Mouse (Mus musculus): ENCODE measurements around the gene Mettl24.
A peak's percentile ranks its signal among the peaks of the same experiment; 100 is the strongest.
"Not testable (repeated sequence)": the region's sequence is repeated elsewhere in the genome, so short reads cannot be mapped to it uniquely, and the experiment has no call there.

Mettl24 gene

DNA sequence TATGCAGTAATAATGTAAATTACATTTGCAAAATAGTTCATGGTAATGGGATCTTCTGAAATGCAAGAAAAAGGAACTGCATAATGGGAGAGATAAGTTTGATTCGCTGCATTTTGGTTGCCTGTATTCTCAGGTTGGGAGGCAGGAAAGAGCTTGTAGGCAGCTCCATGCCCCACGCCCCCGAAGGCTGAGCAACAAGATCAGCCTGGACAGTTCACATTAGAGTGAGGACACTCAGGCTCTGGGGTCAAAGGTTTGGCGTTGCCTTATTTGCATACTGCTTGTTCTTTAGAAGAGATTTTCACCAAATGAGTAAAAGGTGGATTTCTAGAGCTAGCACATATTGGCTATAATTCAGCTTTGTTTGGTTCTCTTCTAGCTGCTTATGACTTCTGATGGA is 123.1 kb downstream of the Mettl24 start:
- no peak for DNase-seq (ENCODE audit: low spot score in 2 of 2)

DNA sequence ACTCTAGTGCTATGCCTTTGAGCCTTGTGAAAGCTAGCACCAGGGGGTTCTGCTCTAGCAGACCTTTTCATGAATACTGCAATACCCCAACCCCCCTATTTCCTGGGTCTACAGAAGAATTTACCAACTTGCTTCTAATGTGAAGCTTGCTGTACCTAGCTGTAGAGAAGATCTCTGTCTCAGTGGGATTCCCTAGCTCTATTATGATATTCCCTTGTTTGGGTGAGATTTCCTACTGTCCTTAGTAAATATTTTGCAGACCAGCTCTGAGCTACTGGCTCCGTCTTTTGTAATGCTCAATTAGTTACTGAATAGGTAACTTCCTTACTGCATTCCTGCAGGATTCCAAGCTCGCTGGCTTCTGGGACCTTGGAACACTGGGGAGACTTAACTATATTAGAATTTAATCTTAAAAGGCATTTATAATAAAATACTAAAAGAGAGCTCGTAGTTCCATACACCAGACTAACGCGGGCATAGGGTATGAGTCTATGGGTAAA is 126.4 kb downstream of the Mettl24 start:
- not testable (repeated sequence) for DNase-seq (ENCODE audit: low spot score in 2 of 2)

DNA sequence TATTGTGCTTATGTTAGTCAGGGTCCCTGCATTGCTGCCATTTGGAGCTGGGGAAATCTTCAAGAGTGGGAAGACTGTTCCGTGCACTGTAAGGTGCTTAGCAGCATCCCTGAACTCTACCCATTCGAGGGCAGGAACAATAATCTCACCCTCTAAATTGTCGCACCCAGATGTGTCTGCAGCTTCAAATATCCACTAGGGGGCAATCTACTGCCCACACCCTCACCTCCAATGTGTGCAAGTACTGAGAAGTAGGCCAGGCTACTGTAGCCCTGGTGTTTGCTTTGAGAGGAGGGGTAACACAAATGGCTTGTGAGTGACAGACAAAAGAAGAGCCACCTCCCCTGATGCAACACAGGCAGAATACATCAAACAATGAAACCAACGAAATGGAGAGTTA is 130.5 kb downstream of the Mettl24 start:
- no peak for DNase-seq (ENCODE audit: low spot score in 2 of 2)

DNA sequence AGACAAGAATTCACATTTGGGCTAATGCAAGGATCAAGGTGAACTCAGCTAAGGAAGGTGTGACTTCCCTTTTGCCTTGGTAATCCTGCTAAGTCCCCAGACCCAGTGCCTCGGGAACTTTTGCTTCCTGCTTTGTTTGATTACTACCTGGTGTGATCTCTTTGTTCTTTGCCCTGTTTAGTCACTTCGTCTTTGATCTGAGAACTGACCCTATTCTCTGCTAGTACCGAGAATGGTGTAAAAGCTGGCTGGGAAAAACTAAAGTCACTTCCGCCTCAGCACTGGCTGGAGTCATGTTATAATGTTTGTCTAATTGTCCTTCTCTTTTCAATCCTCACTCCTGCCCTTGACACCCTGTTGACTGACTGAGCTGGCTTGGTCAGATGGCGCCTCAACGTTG is 133.4 kb downstream of the Mettl24 start:
- DNase-seq (ENCODE audit: low spot score in 2 of 2), result no peak

DNA sequence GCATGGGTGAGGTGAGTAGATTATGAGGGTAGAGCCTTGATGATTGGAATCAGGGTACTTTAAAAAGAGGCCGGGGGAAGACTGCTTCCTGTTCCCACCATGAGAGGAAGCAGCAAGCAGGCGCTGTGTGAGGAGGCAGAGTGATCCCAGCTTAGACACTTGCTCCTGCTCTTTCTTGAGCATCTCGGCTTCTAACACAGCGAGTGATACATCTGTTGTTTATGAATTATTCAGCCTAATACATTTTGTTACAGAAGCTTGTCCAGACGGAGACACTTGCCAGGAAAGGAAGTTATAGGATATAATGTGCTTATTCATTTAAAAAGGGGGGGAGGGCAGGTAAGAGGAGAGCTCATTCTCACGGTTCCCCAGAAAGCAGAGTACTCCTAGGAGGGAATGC is 142.9 kb downstream of the Mettl24 start:
- DNase-seq (ENCODE audit: low spot score in 2 of 2), result no peak

DNA sequence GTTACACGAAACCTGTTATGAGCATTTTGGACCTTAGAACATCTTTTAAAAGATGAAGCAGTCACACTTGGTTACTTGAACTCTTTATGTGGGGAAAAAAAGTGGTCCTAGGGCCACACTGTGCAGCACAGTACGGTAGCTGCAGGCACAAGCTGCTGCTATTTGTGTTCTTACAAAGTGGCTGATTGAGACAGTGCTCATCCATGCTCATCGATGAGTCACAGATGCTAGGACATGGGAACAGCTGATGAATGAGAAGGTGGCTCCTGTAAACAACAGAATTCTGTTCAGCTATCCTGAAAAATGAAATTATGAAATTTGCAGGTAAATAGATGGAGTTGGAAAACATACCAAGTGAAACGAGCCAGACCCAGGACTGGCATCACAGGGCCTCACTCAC is 144.6 kb downstream of the Mettl24 start:
- no peak for DNase-seq (ENCODE audit: low spot score in 2 of 2)

DNA sequence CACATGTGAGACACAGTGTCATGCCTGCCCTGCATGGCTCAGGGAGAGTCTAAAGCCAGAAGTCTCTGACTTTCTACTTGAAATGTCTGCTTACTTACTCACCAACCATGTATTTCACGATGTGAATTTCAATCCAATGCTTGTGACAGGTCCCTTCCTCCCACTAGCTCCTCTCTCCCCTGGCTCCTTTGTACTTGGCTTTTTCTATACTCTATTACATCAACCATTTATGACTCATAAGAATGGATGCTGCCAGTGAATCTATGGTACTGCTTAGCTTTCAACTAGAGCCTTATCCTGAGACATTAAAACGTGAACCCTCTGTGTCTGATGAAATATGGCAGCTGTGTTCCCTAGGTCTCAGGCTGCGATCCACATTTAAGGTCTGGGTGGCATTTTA is 147.2 kb downstream of the Mettl24 start:
- no peak for DNase-seq (ENCODE audit: low spot score in 2 of 2)

DNA sequence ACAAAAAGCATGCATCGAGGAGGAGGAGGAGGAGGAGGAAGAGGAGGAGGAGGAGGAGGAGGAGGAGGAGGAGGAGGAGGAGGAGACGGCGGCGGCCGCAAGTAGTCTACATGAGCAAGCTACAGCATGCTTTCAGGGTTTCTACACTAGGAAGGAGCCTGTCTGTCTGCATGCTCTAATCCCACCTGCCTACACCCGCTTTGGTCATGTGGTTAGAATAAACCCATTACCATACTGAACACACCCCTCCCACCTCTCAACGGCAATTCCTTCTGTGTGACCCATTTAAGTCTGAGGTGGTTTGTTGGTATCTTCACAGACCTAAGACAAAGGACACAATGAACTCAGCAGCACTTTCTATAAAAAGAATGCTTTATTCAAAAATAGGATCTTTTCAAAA is 148.2 kb downstream of the Mettl24 start:
- no peak for DNase-seq (ENCODE audit: low spot score in 2 of 2)

DNA sequence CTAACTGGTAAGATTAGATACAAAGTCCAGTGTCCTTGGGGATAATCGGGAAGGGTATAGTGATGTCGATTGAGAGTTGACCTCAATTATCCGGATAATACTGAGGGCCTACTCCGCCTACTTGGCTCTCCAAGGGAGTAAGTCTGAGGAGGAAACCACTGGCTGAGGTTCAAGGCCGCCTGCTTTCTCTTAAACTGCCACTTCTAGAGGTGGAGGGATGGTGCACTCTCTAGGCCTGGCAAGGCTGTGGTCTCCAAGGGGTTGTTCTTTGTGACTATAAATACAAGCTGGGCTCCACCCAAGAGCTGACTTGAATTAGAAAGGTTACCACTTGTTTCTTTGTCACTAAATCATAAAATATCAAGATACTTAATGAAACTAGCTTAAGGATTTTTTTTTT is 157.0 kb downstream of the Mettl24 start:
- DNase-seq (ENCODE audit: low spot score in 2 of 2), result no peak

DNA sequence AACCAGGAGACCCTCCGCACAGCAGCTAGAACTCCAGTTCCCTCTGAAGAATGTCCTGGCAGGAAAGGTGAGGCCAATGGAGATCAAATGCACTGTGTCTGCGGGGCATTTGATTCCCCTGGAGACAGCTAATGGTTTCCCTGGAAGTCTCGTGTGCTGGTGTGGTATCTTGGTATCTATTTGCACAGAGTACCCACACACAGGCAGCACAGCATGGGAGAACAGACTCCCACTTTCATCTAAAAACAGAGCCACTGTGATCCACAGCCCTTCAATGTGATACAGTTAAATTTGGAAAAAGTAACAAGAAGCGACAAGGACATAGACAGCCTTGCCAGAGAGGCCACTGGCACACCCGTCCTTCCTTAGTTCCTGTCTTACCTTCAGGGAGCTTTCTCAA is 160.8 kb downstream of the Mettl24 start:
- DNase-seq (ENCODE audit: low spot score in 2 of 2), result peak in 1 of 2 experiments; percentile 70

DNA sequence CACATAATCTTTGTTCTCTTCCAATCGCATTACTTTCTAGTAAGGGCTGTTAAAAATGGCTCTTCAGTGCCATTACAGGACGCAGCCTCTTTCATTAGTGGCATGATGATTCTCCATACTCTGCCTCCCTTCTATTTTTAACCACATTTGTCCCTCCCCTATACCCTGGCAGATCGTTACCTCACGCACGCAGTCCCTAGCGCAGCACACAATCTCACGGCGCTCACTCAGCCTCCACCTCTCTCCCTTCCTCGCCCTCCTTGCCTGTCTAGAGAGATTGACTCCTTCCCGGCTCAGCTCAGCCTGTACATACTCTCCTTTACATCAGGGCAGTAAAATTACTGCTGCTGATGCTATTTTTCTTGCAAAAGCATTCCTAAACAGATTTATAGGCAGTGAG is 161.5 kb downstream of the Mettl24 start:
- no peak for DNase-seq (ENCODE audit: low spot score in 2 of 2)

DNA sequence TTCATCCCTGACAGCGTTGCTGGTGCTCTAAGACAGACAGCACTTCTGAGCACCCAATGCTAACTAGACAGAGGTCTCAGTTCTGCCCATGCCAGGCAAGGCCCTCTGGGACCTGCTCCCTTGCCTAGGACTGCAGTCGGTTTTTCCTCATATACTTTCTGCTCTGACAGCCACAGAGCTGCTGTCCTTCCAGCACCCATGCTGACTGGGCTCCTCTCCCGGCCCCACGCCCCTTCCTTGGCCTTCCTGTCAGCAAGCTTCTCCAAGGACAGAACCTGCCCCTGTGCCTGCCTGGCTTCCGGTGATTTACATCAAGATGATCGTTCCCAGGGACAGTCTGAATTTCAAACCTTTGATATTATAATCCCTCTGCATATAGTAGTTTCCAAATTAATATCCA is 162.5 kb downstream of the Mettl24 start:
- DNase-seq (ENCODE audit: low spot score in 2 of 2), result no peak

DNA sequence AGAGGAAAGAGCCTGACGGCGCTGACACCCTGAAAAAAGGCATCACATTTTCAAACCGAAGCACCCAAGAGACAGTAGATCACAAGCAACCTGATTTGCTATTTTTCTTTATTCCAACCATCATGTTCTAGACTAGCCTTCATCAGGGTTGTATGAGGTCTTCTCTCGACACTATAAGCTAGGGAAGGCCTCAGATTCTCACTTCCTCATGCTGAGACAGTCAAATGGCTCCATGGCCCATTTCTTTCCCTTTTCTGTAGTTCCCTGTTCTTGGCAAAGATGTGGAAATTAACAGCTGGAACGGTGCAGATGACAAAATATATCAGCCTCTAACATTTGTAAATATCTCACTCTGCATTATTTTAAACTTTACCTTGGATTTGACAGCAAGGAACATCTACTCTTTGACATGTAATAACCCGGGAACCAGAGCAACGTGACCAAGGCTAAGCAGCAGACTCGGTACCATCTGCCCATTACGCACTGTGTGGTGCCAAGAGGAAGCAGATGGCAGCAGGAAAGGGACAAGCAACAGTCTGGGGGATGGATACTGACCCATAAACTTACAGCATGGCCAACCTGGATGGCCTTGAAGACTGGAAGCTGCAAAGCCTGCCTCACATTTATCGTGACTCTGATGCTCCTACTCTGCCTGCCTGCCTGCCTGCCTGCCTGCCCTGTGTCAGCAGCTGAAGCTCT is 164.2 kb downstream of the Mettl24 start:
- DNase-seq (ENCODE audit: low spot score in 2 of 2), result no peak

DNA sequence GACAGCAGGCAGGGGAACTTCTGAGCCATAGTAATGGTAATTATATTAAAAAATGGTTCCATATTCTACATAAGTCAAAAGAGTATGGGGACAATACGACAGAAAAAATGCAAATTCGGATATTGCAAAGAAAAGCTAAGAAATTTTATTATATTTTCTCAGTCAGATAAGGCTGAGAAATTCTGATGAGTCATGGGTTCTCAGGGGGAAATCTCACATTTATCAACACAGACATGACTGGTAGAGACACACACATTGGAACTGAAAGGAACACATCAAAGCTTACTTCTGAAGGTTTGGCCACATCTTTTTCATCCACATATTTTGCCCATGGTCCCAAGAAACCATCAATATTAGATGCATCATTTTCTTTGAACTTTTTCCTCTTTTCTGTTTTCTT is 167.6 kb downstream of the Mettl24 start:
- DNase-seq (ENCODE audit: low spot score in 2 of 2), result no peak

DNA sequence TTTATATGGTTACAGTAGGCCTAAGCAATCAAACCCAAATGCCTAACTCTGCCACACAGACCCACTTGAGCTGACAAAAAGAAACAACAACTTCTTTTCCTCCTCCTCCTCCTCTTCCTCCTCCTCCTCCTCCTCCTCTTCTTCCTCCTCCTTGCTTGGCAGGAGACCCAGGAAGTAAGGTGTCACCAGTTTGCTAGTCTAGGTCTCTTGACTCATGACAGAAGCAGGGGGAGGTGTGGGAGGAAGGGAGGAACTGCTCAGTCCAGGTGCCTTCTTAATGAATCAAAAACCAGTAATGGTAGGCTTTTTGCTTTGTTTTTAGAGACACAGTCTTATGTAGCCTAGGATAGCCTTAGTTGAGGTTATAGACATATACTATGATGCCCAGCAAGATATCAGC is 168.1 kb downstream of the Mettl24 start:
- no peak for DNase-seq (ENCODE audit: low spot score in 2 of 2)

DNA sequence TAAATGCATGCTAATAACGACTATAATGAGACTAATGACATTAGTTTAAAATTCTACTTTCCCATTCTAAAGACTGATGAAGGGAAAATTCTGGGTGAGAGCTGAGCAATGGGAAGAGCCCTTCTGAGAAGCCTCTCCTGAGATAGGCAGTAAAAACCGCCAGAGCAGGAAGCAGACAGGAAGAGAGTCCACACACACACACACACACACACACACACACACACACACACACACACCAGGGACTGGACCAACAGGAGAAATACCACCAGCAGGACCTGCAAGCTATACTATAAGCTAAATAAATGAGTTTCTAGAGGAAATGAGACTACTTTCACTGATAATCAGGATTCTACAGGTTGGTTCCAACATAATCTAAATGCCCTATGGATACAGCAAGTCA is 172.5 kb downstream of the Mettl24 start:
- DNase-seq (ENCODE audit: low spot score in 2 of 2), result no peak

DNA sequence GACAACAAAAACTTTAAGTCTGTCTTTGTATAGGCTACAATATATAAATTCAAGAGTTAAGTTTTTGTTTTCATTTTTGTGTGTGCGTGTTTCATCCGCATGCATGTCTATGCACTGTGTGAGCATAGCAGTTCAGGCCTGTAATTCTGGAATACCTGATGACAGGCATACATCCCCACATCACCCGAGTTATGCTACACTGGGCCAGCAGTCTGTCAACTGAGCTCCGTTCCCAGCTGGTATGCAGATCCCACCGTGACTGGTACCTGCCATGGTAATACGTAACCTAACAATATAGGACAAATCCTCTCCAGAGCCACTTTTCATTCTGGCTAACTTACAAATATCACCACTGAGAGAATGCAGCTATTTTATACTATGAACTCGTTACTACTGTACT is 173.6 kb downstream of the Mettl24 start:
- no peak for DNase-seq (ENCODE audit: low spot score in 2 of 2)

DNA sequence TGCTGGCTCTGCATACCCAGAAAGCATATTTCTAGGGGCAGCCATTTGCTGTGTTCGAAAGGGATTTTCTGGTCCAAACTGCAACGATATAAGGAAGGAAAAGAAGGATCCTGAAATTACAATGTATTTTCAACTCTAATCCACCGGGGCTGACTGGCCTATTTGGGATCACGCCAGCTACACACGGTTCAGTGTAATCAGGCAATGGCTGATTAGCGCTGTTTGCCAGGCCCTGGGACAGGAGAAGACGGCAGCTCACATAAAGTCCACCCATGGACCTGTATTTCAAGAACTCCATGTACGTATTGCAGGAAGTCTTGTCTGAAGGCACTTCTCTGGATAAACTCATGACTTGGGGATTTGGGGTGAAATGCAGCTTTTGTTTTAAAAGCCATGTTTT is 174.5 kb downstream of the Mettl24 start:
- DNase-seq (ENCODE audit: low spot score in 2 of 2), result no peak

All from frontal cortex, postnatal 36 days (tissue).